Mouse (Mus musculus) midbrain, embryonic 10.5 days (tissue): Measurements from ENCODE around the gene Diras2. TPM values are rescaled to one million over a fixed set of nuclear protein-coding genes. Genes with fewer than 3 reads are reported as not detected.

Source experiments
- DNase-seq: peaks from one replicate; pipeline ENCODE4 v3.0.0-alpha.2; 2017; ENCODE audit warnings: low spot score
- H3K27ac ChIP-seq: fragments of 300-500 bp; sonication (generic); replicated peaks from 2 replicates; pipeline ENCODE4 v1.5.1; 2016; ENCODE audit warnings: mild to moderate bottlenecking
- H3K27me3 ChIP-seq: fragments of 300-500 bp; sonication (generic); 2 replicates; pipeline ENCODE4 v1.6.1; 2016; ENCODE audit warnings: low read depth, mild to moderate bottlenecking; ENCODE audit not compliant: poor library complexity, severe bottlenecking
- H3K36me3 ChIP-seq: fragments of 300-500 bp; sonication (generic); 2 replicates; pipeline ENCODE4 v1.6.1; 2016; ENCODE audit warnings: mild to moderate bottlenecking, moderate library complexity
- H3K4me1 ChIP-seq: fragments of 300-500 bp; sonication (generic); 2 replicates; pipeline ENCODE4 v1.6.1; 2016
- H3K4me3 ChIP-seq: fragments of 300-500 bp; sonication (generic); 2 replicates; pipeline ENCODE4 v1.5.1; 2016; ENCODE audit warnings: mild to moderate bottlenecking, moderate library complexity
- H3K9me3 ChIP-seq: fragments of 300-500 bp; sonication (generic); replicated peaks from 2 replicates; pipeline ENCODE4 v1.6.1; 2016; ENCODE audit warnings: mild to moderate bottlenecking
- WGBS: fragments of 180-500 bp; shearing (Covaris S2); methylation state at CpG from one replicate; pipeline ENCODE4 v1.1.7; 2016; 5-methylcytosine and 5-hydroxymethylcytosine counted together
- polyA plus RNA-seq: library from polyadenylated mRNA; unstranded; fragments of >200 nt; fragmentation: Nextera tagmentation; extraction: Ambion mirVana; gene quantifications from 2 replicates; pipeline ENCODE4 v1.2.1, GENCODE M21; 2016

Gene Diras2
- polyA plus RNA-seq, 1 experiment from 2014 or later: 0.04 TPM

GRCm38 (mm10) chr13:52528281-52528680, 2.8 kb downstream of the Diras2 start:
- Histone ChIP-seq H3K4me1 (peaks cover 11% of the 10 kb centered on the region), H3K27me3 (peaks cover 36% of the 10 kb centered on the region), H3K9me3 (no peaks in the 10 kb centered on the region), H3K4me3 (no peak overlapping the region), H3K36me3 (no peaks in the 10 kb centered on the region), H3K27ac (no peak overlapping the region)
- DNase-seq: no peak
- 88% methylated on average over 8 of the region's 8 CpGs for WGBS

- no peaks in the 10 kb centered on the region for H3K9me3 ChIP-seq
- DNase-seq: no peak
- H3K27me3 ChIP-seq: peaks cover 35% of the 10 kb centered on the region
- peaks cover 11% of the 10 kb centered on the region for H3K4me1 ChIP-seq
- 86% methylated on average over 6 of the region's 6 CpGs for WGBS
- H3K36me3 ChIP-seq: no peaks in the 10 kb centered on the region
- H3K4me3 ChIP-seq: no peak overlapping the region
- no peak overlapping the region for H3K27ac ChIP-seq
Measured at GRCm38 (mm10) chr13:52526249-52527035, 4.6 kb downstream of the Diras2 start.

GRCm38 (mm10) chr13:52524313-52524712, 6.8 kb downstream of the Diras2 start:
- Histone ChIP-seq H3K4me1 (no peaks in the 10 kb centered on the region), H3K4me3 (no peak overlapping the region), H3K27ac (no peak overlapping the region), H3K36me3 (no peaks in the 10 kb centered on the region), H3K27me3 (peaks cover 17% of the 10 kb centered on the region), H3K9me3 (no peaks in the 10 kb centered on the region)
- 86% methylated on average over 11 of the region's 11 CpGs for WGBS
- DNase-seq: no peak

- no peaks in the 10 kb centered on the region for H3K36me3 ChIP-seq
- H3K4me1 ChIP-seq: no peaks in the 10 kb centered on the region
- no peak overlapping the region for H3K27ac ChIP-seq
- no peaks in the 10 kb centered on the region for H3K9me3 ChIP-seq
- WGBS: 73% methylated on average over 6 of the region's 6 CpGs
- H3K4me3 ChIP-seq: no peak overlapping the region
- no peak for DNase-seq
- no peaks in the 10 kb centered on the region for H3K27me3 ChIP-seq
Measured at GRCm38 (mm10) chr13:52521176-52521575, 9.9 kb downstream of the Diras2 start.

GRCm38 (mm10) chr13:52519425-52519824, 11.7 kb downstream of the Diras2 start:
- DNase-seq: no peak
- no peak overlapping the region for H3K27ac ChIP-seq
- no peaks in the 10 kb centered on the region for H3K27me3 ChIP-seq
- WGBS: 88% methylated on average over 5 of the region's 5 CpGs
- no peak overlapping the region for H3K4me3 ChIP-seq
- H3K9me3 ChIP-seq: no peaks in the 10 kb centered on the region
- no peaks in the 10 kb centered on the region for H3K36me3 ChIP-seq
- H3K4me1 ChIP-seq: no peaks in the 10 kb centered on the region

- H3K4me1 ChIP-seq: no peaks in the 10 kb centered on the region
- H3K36me3 ChIP-seq: no peaks in the 10 kb centered on the region
- DNase-seq: no peak
- H3K4me3 ChIP-seq: no peak overlapping the region
- no peaks in the 10 kb centered on the region for H3K27me3 ChIP-seq
- WGBS: 95% methylated on average over 4 of the region's 4 CpGs
- H3K9me3 ChIP-seq: no peaks in the 10 kb centered on the region
- no peak overlapping the region for H3K27ac ChIP-seq
Measured at GRCm38 (mm10) chr13:52518377-52518776, 12.7 kb downstream of the Diras2 start.

GRCm38 (mm10) chr13:52517021-52517420, 14.1 kb downstream of the Diras2 start:
- WGBS: 89% methylated on average over 5 of the region's 5 CpGs
- H3K36me3 ChIP-seq: no peaks in the 10 kb centered on the region

GRCm38 (mm10) chr13:52516561-52516960, 14.5 kb downstream of the Diras2 start:
- 91% methylated on average over 4 of the region's 4 CpGs for WGBS
- Histone ChIP-seq H3K9me3 (no peaks in the 10 kb centered on the region), H3K4me1 (0 out of 2 replicates have a peak, but pooled peaks cover 6% of the 10 kb centered on the region), H3K4me3 (no peak overlapping the region), H3K27ac (no peak overlapping the region), H3K27me3 (no peaks in the 10 kb centered on the region), H3K36me3 (no peaks in the 10 kb centered on the region)
- no peak for DNase-seq

More at GRCm38 (mm10) chr13:52517021-52517420, 14.1 kb downstream of the Diras2 start:
- H3K9me3 ChIP-seq: no peaks in the 10 kb centered on the region
- no peak for DNase-seq
- H3K4me3 ChIP-seq: no peak overlapping the region
- H3K4me1 ChIP-seq: 0 out of 2 replicates have a peak, but pooled peaks cover 6% of the 10 kb centered on the region
- H3K27ac ChIP-seq: no peak overlapping the region
- H3K27me3 ChIP-seq: no peaks in the 10 kb centered on the region

- Histone ChIP-seq H3K4me1 (0 out of 2 replicates have a peak, but pooled peaks cover 6% of the 10 kb centered on the region), H3K9me3 (no peaks in the 10 kb centered on the region), H3K4me3 (no peak overlapping the region), H3K27me3 (no peaks in the 10 kb centered on the region), H3K27ac (no peak overlapping the region), H3K36me3 (no peaks in the 10 kb centered on the region)
- WGBS: 87% methylated on average over 3 of the region's 3 CpGs
- DNase-seq: no peak
Measured at GRCm38 (mm10) chr13:52516051-52516450, 15.0 kb downstream of the Diras2 start.

GRCm38 (mm10) chr13:52513554-52513953, 17.5 kb downstream of the Diras2 start:
- WGBS: 86% methylated on average over 3 of the region's 3 CpGs
- H3K27me3 ChIP-seq: no peaks in the 10 kb centered on the region
- H3K4me1 ChIP-seq: 0 out of 2 replicates have a peak, but pooled peaks cover 6% of the 10 kb centered on the region
- H3K4me3 ChIP-seq: no peak overlapping the region
- no peak overlapping the region for H3K27ac ChIP-seq
- DNase-seq: no peak
- H3K36me3 ChIP-seq: no peaks in the 10 kb centered on the region
- H3K9me3 ChIP-seq: no peaks in the 10 kb centered on the region

- Histone ChIP-seq H3K27ac (no peak overlapping the region), H3K27me3 (no peaks in the 10 kb centered on the region), H3K4me1 (0 out of 2 replicates have a peak, but pooled peaks cover 6% of the 10 kb centered on the region), H3K4me3 (no peak overlapping the region), H3K9me3 (no peaks in the 10 kb centered on the region), H3K36me3 (no peaks in the 10 kb centered on the region)
- DNase-seq: no peak
- WGBS: 59% methylated on average over 5 of the region's 5 CpGs
Measured at GRCm38 (mm10) chr13:52512356-52512755, 18.7 kb downstream of the Diras2 start.

GRCm38 (mm10) chr13:52510172-52510880, 20.8 kb downstream of the Diras2 start:
- Histone ChIP-seq H3K4me3 (no peak overlapping the region), H3K27me3 (no peaks in the 10 kb centered on the region), H3K4me1 (0 out of 2 replicates have a peak, but pooled peaks cover 6% of the 10 kb centered on the region), H3K36me3 (no peaks in the 10 kb centered on the region), H3K27ac (no peak overlapping the region), H3K9me3 (no peaks in the 10 kb centered on the region)
- 89% methylated on average over 4 of the region's 4 CpGs for WGBS
- DNase-seq: no peak
